Mouse (Mus musculus): Measurements from ENCODE around the gene Arhgap35. TPM values are rescaled to one million over a fixed set of nuclear protein-coding genes. Genes with fewer than 3 reads are reported as not detected.

Gene Arhgap35
- polyA plus RNA-seq, 1 experiment from 2014 or later: 36.1 TPM

- Histone ChIP-seq H3K4me3 (no peak overlapping the region), H3K9ac (no peak overlapping the region), H3K27ac (no peak overlapping the region), H3K27me3 (replicated peaks) (no peaks in the 10 kb centered on the region), H3K4me2 (no peak overlapping the region), H3K9me3 (no peaks in the 10 kb centered on the region), H3K4me1 (peaks cover 14% of the 10 kb centered on the region; the same call in 1 of the 2 replicates), H3K36me3 (replicated peaks) (no peaks in the 10 kb centered on the region)
- 95% methylated on average over 3 of the region's 3 CpGs for WGBS
- ATAC-seq (replicated peaks): no peak
Observed at GRCm38 (mm10) chr7:16554215-16554614, 60.6 kb downstream of the Arhgap35 start.

- no peak overlapping the region for H3K4me2 ChIP-seq
- no peaks in the 10 kb centered on the region for H3K4me1 ChIP-seq
- H3K36me3 ChIP-seq (replicated peaks): 0 out of 2 replicates have a peak, but pooled peaks cover 3% of the 10 kb centered on the region
- H3K9ac ChIP-seq: no peak overlapping the region
- H3K4me3 ChIP-seq: no peak overlapping the region
- H3K27ac ChIP-seq: no peak overlapping the region
- no peaks in the 10 kb centered on the region for H3K27me3 ChIP-seq (replicated peaks)
- 87% methylated on average over 1 of the region's 1 CpGs for WGBS
- H3K9me3 ChIP-seq: no peaks in the 10 kb centered on the region
- no peak for ATAC-seq (replicated peaks)
Observed at GRCm38 (mm10) chr7:16551581-16551980, 63.2 kb downstream of the Arhgap35 start.

- H3K4me1 ChIP-seq: no peaks in the 10 kb centered on the region
- no peak overlapping the region for H3K4me2 ChIP-seq
- 0 out of 2 replicates have a peak, but pooled peaks cover 8% of the 10 kb centered on the region for H3K36me3 ChIP-seq (replicated peaks)
- H3K27ac ChIP-seq: no peak overlapping the region
- WGBS: 94% methylated on average over 1 of the region's 1 CpGs
- ATAC-seq (replicated peaks): no peak
- H3K4me3 ChIP-seq: no peak overlapping the region
- H3K27me3 ChIP-seq (replicated peaks): no peaks in the 10 kb centered on the region
- H3K9ac ChIP-seq: no peak overlapping the region
- H3K9me3 ChIP-seq: no peaks in the 10 kb centered on the region
Observed at GRCm38 (mm10) chr7:16549299-16549698, 65.5 kb downstream of the Arhgap35 start.

GRCm38 (mm10) chr7:16544770-16545169 is 70.0 kb downstream of the Arhgap35 start:
- no peak for ATAC-seq (replicated peaks)
- Histone ChIP-seq H3K4me2 (no peak overlapping the region), H3K27me3 (replicated peaks) (no peaks in the 10 kb centered on the region), H3K9ac (no peak overlapping the region), H3K4me1 (no peaks in the 10 kb centered on the region), H3K4me3 (no peak overlapping the region), H3K27ac (no peak overlapping the region), H3K36me3 (replicated peaks) (0 out of 2 replicates have a peak, but pooled peaks cover 8% of the 10 kb centered on the region), H3K9me3 (no peaks in the 10 kb centered on the region)
- 78% methylated on average over 8 of the region's 8 CpGs for WGBS

DNA sequence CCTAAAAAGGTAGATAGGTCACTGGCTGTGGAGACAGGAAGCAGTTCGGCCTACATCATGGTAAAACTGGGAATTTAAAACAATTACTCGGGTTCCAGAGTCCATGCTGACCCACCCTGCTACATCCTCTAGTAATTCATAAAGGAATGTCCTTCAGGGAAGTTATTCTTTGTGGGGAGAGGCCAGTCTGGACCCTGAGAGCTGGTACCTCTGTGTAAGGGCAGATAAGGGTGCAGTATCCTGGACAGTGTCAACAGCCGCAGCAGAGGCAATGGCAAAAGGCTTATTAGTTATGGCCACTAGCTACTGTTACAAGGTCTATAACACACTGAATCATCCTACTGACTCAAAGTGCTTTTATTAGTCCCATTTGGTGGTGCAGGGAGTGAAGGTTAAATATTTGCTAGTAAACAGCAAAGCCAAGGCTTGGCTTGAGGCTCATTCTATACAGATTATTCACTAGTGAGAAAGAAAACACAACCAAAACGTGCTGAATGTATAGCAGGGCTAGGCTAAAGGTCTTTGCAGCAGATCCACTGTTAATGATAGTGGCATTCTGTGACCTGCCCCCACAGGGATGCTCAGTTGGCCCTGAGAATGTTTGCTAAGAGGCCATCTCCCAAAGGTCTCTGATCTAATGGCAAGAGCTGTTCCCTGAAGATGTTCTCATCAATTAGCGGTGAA is 77.4 kb downstream of the Arhgap35 start:
- Histone ChIP-seq H3K4me1 (0 out of 2 replicates have a peak, but pooled peaks cover 2% of the 10 kb centered on the region), H3K27ac (no peak overlapping the region), H3K27me3 (replicated peaks) (no peaks in the 10 kb centered on the region), H3K4me3 (no peak overlapping the region), H3K4me2 (no peak overlapping the region), H3K9me3 (no peaks in the 10 kb centered on the region), H3K9ac (no peak overlapping the region), H3K36me3 (replicated peaks) (peaks cover 6% of the 10 kb centered on the region; the same call in 1 of the 2 replicates)
- ATAC-seq (replicated peaks): no peak
- 93% methylated on average over 5 of the region's 5 CpGs for WGBS

GRCm38 (mm10) chr7:16525995-16526394 is 88.8 kb downstream of the Arhgap35 start:
- Histone ChIP-seq H3K9me3 (no peaks in the 10 kb centered on the region), H3K27ac (no peak overlapping the region), H3K4me3 (no peak overlapping the region), H3K36me3 (replicated peaks) (no peaks in the 10 kb centered on the region), H3K27me3 (replicated peaks) (no peaks in the 10 kb centered on the region), H3K4me1 (no peaks in the 10 kb centered on the region), H3K4me2 (no peak overlapping the region), H3K9ac (no peak overlapping the region)
- ATAC-seq (replicated peaks): no peak
- WGBS: 92% methylated on average over 2 of the region's 2 CpGs

DNA sequence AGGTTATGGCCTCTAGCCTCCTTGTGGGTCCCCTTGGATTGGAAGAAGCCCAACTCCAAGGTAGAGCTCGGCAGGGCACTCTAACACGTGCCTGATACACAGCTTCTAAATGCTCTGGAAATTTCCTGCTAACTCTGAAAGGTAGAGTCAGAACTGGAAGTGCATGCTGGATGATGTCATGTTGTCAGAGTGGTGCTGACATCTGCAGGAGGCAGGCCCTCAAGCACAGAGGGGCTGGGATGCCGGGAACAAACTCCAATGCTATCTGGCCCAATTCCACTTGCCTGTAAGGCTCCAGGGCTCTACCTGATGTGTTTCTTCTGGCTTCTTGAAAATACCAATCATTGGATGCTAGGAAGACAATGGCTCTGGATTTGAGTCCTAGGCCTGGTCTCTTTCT is 89.3 kb downstream of the Arhgap35 start:
- Histone ChIP-seq H3K4me2 (no peak overlapping the region), H3K4me1 (no peaks in the 10 kb centered on the region), H3K9me3 (no peaks in the 10 kb centered on the region), H3K4me3 (no peak overlapping the region), H3K36me3 (replicated peaks) (no peaks in the 10 kb centered on the region), H3K27me3 (replicated peaks) (no peaks in the 10 kb centered on the region), H3K9ac (no peak overlapping the region), H3K27ac (no peak overlapping the region)
- no peak for ATAC-seq (replicated peaks)
- WGBS: 89% methylated on average over 3 of the region's 3 CpGs

- Histone ChIP-seq H3K27ac (no peak overlapping the region), H3K36me3 (replicated peaks) (no peaks in the 10 kb centered on the region), H3K9ac (no peak overlapping the region), H3K4me3 (no peak overlapping the region), H3K4me2 (no peak overlapping the region), H3K27me3 (replicated peaks) (no peaks in the 10 kb centered on the region), H3K9me3 (no peaks in the 10 kb centered on the region), H3K4me1 (no peaks in the 10 kb centered on the region)
- ATAC-seq (replicated peaks): no peak
- 78% methylated on average over 2 of the region's 2 CpGs for WGBS
Observed at GRCm38 (mm10) chr7:16524308-16524707, 90.5 kb downstream of the Arhgap35 start.

- Histone ChIP-seq H3K9me3 (no peaks in the 10 kb centered on the region), H3K4me1 (no peaks in the 10 kb centered on the region), H3K4me3 (no peak overlapping the region), H3K36me3 (replicated peaks) (no peaks in the 10 kb centered on the region), H3K27me3 (replicated peaks) (no peaks in the 10 kb centered on the region), H3K4me2 (no peak overlapping the region), H3K9ac (no peak overlapping the region), H3K27ac (no peak overlapping the region)
- WGBS: 96% methylated on average over 2 of the region's 2 CpGs
- ATAC-seq (replicated peaks): no peak
Observed at GRCm38 (mm10) chr7:16519310-16519709, 95.5 kb downstream of the Arhgap35 start.

DNA sequence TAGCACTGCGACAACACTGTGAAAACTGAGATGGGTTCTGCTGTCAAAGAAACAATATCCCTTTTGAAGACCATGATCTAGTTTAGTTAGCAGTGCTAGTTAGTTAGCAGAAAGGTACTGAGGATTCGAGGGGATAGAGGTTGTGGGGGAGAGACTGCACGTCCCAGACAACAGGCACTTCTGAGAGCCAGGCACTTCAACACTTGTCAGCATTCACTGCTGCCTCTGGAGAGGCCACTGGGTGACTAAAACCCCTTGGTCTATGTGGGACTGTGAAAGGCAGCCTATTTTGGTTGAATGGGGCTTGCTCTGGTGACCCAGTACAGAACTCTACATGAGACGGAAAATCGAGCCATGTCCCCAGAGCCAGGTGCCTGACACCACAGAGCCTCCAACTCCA is 97.6 kb downstream of the Arhgap35 start:
- 88% methylated on average over 5 of the region's 5 CpGs for WGBS
- Histone ChIP-seq H3K4me2 (no peak overlapping the region), H3K4me3 (no peak overlapping the region), H3K9me3 (no peaks in the 10 kb centered on the region), H3K4me1 (no peaks in the 10 kb centered on the region), H3K9ac (no peak overlapping the region), H3K27ac (no peak overlapping the region), H3K36me3 (replicated peaks) (no peaks in the 10 kb centered on the region), H3K27me3 (replicated peaks) (no peaks in the 10 kb centered on the region)
- ATAC-seq (replicated peaks): no peak

GRCm38 (mm10) chr7:16507284-16507683 is 107.5 kb downstream of the Arhgap35 start:
- WGBS: 23% methylated on average over 3 of the region's 3 CpGs
- no peak for ATAC-seq (replicated peaks)
- Histone ChIP-seq H3K4me3 (no peak overlapping the region), H3K36me3 (replicated peaks) (peaks cover 24% of the 10 kb centered on the region; the same call in 1 of the 2 replicates), H3K4me1 (no peaks in the 10 kb centered on the region; the same call in 1 of the 2 replicates), H3K9me3 (no peaks in the 10 kb centered on the region), H3K4me2 (no peak overlapping the region), H3K27me3 (replicated peaks) (no peaks in the 10 kb centered on the region), H3K27ac (no peak overlapping the region), H3K9ac (no peak overlapping the region)

DNA sequence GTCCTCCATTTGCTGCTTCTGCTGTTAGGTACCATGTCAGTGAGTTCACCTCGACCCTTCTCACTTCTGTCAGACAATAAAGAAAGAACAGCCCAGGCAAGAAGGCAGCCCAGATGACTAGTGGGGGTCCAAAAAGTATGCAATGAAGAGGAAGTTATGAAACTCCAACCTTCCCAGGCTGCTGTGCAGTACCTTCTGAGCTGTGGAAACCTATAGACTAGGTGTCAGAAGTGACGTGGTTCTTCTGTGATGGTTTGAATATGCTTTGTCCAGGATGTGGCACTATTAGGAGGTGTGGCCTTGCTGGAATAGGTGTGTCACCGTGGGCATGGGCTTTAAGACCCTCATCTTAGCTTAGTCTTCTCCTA is 109.6 kb downstream of the Arhgap35 start:
- Histone ChIP-seq H3K27ac (no peak overlapping the region), H3K9ac (no peak overlapping the region), H3K36me3 (replicated peaks) (peaks cover 11% of the 10 kb centered on the region; the same call in 1 of the 2 replicates), H3K4me2 (no peak overlapping the region), H3K4me1 (no peaks in the 10 kb centered on the region; the same call in 1 of the 2 replicates), H3K27me3 (replicated peaks) (no peaks in the 10 kb centered on the region), H3K4me3 (no peak overlapping the region), H3K9me3 (no peaks in the 10 kb centered on the region)
- 92% methylated on average over 3 of the region's 3 CpGs for WGBS
- no peak for ATAC-seq (replicated peaks)

Measured in midbrain, embryonic 15.5 days (tissue).